Mouse (Mus musculus): Measurements from ENCODE around the gene Cdhr4.

- TF ChIP-seq TAL1 (IDR thresholded peaks at IDR 0.05; ENCODE audit: low read length) = no peak
- no peak for TF ChIP-seq GATA1 (IDR thresholded peaks at IDR 0.05; ENCODE audit: low read length)
These were observed 27.6 kb upstream of the Cdhr4 start for GRCm38 (mm10) chr9:107964681-107965080.
